Mouse (Mus musculus): ENCODE measurements at regions not wholly inside any gene's neighbourhood (a gene's known extent, or its start where the extent isn't known, plus 50 kb on each side); places are given as distances from the start of the nearest gene placed in this dataset.

GRCm38 (mm10) chr10:117940441-117941265 lies 94.8 kb upstream of the Rap1b start:
- no peak for DNase-seq (ENCODE audit: low spot score in 2 of 2)

DNA sequence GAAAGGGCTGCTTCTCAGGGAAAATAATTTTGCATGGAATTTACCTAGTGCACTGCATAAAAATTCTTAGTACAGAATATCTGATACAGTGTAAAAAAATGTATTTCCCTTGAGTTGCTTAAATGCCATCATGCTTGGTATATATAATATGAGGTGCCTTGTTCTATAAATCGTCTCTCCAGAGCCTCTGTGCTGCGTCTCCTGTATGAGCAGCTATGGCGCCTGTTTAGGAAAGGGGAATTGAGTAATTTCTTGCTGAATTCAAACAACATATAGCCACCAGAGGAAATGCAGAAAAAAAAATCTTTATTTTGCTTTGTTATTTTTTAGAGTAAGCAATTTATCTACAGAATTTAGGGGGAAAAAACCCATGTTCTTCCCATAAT lies 95.4 kb upstream of the Rap1b start:
- DNase-seq (ENCODE audit: low spot score in 2 of 2), result no peak

GRCm38 (mm10) chr10:117943702-117944307 lies 98.0 kb upstream of the Rap1b start:
- DNase-seq (ENCODE audit: low spot score in 2 of 2), result no peak

GRCm38 (mm10) chr10:117947191-117947590 lies 101.4 kb upstream of the Rap1b start:
- no peak for DNase-seq (ENCODE audit: low spot score in 2 of 2)

DNA sequence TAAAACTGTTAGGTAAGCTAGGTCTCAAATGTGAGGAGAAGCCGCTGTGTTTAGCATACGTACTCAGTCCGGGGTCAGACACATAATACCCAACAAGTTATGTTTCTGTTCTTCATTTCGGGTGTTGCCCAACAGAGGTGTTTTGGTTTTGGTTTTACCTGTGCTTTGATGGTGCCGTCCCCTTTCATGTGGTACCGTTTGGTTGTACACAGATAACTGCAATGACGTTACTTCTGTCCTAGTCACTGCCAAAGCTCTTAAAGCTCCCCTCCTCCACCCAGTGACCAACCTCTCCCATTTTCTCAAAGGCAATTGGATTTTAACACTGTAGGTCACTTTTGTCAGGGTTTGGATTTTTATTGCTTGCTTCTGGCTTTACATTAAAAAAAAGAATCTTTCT lies 102.1 kb upstream of the Rap1b start:
- no peak for DNase-seq (ENCODE audit: low spot score in 2 of 2)

DNA sequence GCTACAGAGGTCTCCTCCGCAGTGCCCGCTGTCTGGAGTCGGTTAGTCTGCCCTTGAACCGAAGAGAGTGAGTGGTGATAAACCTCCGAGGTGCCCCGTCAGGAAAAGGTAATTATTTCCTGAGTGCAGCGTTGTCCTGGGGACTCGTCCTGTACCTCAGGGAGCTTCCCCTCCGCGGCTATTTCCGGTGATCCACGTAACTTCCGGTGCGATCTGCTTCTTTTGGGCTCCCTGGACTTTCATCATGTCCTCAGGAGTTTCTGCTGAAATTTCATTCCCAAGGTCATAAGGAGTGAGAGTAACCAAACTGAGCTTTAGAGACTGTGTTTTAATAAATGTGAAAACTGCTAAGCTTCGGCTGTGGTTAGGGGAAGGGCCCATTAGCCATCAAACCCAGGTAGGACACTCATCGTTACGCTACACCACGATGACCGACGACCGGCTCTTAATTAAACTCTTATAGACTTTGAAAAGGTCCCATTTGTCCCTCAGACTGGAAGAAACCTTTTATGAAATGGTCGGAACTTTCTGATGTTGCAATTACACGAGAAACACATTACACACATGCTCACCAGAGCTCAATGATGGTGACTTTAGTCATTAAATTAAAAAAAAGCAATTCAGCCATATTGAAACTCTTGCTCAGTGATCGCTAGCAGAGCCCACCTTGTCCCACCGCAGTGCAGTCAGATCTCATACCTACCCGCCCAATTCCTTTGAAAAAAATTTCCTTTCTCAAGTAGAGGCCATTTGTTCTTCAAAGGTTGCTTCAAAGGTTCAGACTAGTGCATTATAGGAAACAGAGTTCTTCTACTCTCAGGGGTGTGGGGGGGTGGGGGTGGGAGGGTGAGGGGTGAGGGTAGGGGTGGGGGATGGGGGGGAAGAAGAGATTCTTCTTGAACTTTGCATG lies 106.5 kb upstream of the Rap1b start:
- no peak for DNase-seq (ENCODE audit: low spot score in 2 of 2)

DNA sequence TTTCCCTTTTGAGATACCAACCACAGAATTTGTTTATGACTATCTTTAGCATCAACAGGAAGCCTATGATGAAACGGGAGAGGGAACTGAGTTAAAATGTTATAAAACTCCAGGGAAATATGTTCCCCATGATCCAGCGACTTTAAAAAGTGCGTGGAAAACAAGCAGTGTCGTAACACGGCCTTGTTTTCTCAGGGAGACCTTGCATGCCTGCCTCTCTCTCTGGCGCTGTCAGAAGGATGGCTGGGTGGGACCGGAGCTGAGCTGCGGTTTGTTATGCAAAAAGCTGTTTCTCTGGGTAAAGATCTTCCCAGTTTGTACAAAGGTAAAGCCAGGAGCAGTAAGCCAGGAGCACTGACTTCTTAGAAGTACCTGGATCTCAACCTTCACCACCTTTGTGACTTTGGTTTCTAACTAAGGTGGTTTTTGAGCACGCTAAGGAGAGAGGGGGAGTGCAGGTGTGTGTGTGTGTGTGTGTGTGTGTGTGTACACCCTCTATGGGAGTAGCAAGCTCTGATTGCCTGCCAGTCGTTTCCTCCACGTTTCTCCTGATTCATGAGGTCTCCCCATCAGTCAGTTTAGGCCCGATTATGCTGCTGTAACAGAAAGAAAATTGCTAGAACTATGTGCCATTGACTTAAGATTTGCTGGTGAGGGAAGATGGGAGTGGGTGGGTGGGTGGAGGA lies 107.3 kb upstream of the Rap1b start:
- DNase-seq (ENCODE audit: low spot score in 2 of 2), result no peak

DNA sequence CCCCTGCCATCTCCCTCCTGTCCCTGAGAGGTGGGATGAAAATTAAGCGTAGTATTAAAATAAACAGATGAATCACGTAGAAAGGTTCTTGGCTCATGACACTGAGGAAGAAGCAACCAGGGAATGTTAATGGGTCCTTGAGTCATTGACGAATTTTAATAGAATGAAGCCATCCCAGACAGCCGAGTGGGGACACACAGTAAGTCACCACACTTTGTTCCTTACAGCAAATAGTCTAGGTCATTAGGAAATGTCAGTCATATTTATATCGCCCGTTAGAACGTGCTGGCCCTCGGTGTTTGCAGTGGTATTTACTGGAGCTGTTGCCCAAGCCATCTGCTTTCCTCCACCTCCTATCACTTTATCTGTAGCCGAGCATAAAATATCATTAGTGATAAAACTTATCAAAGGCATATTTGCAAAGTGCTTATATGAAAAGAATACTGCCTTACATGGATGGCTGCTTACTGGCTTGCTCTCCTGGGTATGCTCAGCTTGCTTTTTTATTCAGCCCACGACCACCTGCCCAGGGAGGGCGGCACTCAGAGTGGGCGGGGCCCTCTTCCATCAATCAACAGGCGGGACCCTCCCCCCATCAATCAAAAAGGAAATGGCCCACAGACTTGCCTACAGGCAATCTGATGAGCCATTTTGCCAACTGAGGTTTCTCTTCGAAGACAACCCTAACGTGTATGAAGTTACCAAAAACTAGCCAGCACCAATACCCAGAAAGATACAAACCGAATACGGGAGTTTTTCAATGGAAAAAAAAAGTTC lies 110.5 kb upstream of the Rap1b start:
- no peak for DNase-seq (ENCODE audit: low spot score in 2 of 2)

DNA sequence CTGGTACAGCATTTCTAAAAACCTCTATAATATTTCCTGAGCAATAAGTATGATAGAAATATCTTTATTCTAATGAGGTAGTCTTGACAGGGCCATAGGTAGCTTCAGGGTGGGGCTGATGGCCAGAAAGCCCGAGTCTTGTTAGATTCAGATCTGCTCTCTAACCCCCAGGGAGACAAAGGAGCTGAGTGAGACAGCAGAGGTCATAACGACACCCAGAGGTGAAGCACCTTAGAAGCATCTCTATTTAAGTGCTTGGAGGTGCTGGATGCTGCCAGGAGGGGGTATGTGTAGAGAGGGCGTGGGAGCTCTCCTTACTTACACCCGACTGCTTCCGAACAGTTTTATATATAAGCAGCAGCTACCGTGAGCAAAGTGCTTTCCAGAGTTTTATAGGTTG lies 128.9 kb upstream of the Rap1b start:
- no peak for DNase-seq (ENCODE audit: low spot score in 2 of 2)

DNA sequence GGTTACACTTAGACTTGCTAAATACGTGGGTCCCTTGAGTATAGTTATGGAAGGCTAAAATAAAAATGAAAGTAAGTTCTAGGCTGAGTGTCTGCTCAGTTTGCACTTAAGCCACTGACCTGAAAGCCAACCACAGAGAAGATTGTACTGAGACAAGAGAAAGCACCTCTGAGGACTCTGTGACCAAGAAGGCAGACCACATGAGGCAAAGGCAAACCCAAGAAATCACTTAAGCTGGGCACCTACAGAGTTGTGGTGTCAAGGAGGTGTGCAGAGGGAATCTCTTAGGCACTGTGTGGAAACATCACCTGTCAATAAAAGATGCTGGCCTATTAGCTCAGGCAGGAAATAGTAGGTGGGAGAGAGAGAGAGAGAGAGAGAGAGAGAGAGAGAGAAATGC lies 129.6 kb upstream of the Rap1b start:
- DNase-seq (ENCODE audit: low spot score in 2 of 2), result no peak

- DNase-seq (ENCODE audit: low spot score in 2 of 2), result no peak
These were observed 133.3 kb upstream of the Rap1b start for GRCm38 (mm10) chr10:117979091-117979490.

- DNase-seq (ENCODE audit: low spot score in 2 of 2), result no peak
These were observed 136.9 kb upstream of the Rap1b start for GRCm38 (mm10) chr10:117982611-117983210.

DNA sequence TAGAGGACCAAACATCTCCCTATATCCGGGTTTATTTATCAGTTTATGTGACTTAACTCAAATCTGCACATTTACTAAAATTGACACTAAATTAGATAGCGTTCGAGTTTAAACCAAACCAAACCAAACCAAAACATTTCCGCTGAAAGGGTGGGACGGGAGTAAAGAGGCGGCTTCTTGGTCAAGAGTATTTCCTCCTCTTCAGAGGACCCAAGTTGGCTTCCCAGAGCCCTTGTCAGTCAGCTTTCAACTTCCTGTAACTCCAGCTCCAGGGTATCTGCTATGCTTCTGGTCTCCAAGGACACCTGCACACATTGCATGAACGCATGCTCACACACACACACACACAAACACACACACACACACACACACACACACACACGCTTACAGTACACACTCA lies 137.4 kb upstream of the Rap1b start:
- DNase-seq (ENCODE audit: low spot score in 2 of 2), result no peak

DNA sequence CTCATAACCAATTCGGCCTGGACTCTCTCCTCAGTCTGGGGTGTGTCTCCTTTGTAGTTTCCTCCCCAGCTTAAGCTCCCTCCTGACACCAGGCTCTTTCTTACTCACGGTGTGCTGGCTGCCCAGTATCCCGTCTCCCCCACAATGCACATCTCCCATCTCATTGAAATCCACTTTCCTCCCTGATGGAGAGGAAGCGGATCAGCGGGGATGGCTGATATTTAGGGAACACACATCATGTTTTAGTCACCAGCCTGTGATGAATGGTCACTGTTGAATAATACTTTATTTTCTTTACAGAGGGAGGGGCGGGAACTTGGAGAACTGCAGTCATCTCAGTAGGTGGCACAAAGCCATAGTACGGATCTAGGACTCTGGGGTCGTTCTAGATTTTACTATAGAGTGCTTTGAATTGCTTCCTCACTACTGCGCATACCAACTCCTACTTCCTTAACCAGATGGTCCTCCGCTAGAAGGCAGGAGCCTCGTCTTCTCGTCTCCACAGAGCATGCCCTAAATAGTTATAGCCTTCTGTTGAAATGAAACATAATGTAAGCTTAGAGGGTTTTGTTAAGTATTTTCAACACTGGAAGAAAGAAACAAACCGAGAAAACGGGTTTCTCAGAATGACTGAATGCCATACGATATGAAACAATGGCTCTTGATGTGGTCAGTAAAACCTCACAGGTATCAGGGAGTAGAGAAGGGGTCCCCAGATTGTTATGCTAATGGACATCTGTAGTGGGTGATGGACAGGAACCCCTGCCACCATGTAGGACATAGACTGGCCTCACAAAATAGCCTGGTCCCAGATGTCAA lies 139.2 kb upstream of the Rap1b start:
- no peak for DNase-seq (ENCODE audit: low spot score in 2 of 2)

DNA sequence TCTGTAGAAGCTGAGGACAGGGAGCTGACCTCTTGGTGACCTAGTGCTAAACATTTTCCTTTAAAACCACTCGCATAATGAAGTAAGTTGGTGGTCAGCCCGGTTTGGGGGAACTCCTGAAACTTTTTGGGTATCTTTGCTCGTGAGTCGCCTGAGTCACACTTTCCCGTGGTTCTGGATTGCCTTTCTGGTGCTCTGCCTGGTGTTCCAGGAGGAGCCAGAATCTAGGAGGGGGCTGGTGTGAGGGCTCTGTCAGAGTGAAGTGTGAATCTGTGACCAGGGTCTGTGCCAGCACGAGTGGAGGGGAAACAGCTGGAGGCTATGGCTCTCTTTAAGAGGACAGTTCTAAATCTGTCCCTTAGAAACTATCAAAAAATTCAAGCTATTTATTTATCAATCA lies 141.8 kb upstream of the Rap1b start:
- no peak for DNase-seq (ENCODE audit: low spot score in 2 of 2)

DNA sequence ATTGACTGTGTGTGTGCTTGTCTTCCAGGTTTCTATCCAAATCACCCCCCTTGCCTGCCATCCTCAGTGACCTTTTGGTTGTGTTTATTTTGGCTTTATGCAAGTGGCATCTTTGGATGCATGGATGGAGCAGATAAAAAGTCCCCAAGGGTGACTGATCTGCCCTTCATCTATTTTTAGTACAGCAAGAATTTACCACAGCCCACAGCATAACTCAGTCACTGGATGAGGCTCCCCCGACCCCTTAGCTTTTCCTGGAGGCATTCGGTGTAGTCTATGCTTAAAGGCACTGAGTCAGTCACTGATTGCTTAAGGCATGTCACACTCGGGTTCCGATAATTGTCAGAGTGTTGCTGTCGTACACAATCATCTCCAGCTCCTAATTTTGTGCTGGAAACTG lies 142.2 kb upstream of the Rap1b start:
- DNase-seq (ENCODE audit: low spot score in 2 of 2), result no peak

DNA sequence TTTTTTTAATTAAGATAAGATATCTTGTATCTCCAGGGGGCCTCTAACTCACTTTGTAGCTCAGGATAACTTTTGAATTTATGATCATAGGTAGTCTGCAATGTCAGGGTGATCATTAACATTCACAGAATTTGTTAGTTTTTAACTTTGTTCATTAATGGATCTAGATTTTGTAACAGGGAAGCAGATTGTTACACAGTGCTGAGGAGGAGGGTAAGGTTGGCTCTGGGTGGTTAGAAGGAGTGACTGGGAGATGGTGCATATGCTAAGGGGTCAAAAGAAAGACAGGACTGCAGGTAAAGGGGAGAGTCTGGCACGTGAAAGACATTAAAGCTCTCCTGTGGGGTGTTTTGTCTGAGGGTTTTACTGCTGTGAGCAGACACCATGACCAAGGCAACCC lies 145.3 kb upstream of the Rap1b start:
- no peak for DNase-seq (ENCODE audit: low spot score in 2 of 2)

DNA sequence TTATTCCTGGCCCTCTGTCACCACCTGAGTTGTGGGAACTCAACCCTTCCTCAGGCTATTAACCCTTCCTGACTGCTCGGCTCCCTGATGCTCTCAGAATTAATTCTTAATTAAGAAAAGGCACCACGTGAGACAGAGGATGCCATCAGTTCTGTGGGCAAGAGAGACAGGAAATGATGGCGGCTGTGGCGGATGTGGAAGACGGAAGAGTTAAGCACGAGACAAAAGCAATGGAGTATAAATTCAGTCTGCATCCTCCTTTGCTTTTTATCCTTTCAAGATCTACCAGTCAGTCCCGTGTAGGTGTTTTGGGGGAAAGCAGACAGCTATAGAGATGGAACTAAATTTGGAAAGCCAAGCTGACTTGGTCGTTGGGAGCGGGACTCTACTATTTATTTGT lies 146.5 kb upstream of the Rap1b start:
- no peak for DNase-seq (ENCODE audit: low spot score in 2 of 2)

GRCm38 (mm10) chr10:117993809-117994208 lies 147.8 kb upstream of the Mdm1 start:
- DNase-seq (ENCODE audit: low spot score in 2 of 2), result no peak

DNA sequence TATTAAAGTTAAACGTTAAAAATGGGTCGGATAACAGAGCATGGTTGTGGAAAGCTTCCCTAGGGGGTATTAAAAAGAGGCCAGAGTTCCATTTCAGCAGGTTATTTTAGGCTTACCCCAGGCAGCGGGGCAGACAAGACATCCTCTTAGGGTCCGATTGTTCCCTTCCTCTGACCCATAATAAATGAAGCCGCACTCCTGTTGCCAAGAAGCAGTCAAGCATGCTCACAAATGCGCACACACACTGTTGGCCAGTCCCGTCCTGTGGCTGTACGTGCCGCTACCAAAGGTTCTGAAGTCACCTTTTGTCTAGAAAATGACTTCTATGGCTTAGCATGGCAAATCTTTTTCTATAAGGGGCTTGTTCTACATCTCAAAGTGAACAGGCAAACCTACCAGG lies 146.8 kb upstream of the Mdm1 start:
- DNase-seq (ENCODE audit: low spot score in 2 of 2), result no peak

All from frontal cortex, postnatal 25 days (tissue).